Mouse (Mus musculus) CH12.LX (cell line): Measurements from ENCODE around the gene Fkbp6. TPM values are rescaled to one million over a fixed set of nuclear protein-coding genes. Genes with fewer than 3 reads are reported as not detected.

Source experiments
- DNase-seq: peaks from one replicate; pipeline ENCODE4 v3.0.0-alpha.2; 2013; ENCODE audit errors: extremely low read depth
- H3K27ac ChIP-seq: 2 replicates; pipeline ENCODE4 v1.5.1; 2012; ENCODE audit warnings: low read depth, mild to moderate bottlenecking, control low read depth, moderate library complexity; ENCODE audit not compliant: insufficient read depth
- H3K27me3 ChIP-seq: replicated peaks from 2 replicates; pipeline ENCODE3; 2012; ENCODE audit warnings: inconsistent platforms
- H3K36me3 ChIP-seq, 2 experiments: replicated peaks in 1 of 2; 2 replicates each; pipeline versions ENCODE3 to v1.6.1; 2012; ENCODE audit warnings: inconsistent platforms in 1 of 2, low read length in 1 of 2, mild to moderate bottlenecking in 1 of 2, mixed read lengths in 1 of 2, moderate library complexity in 1 of 2; ENCODE audit not compliant: control insufficient read depth in 1 of 2, insufficient read depth in 1 of 2
- H3K4me1 ChIP-seq, 2 experiments: 2 replicates each; pipeline ENCODE4 v1.6.1; 2012; ENCODE audit warnings: inconsistent platforms in 1 of 2, moderate library complexity in 1 of 2; ENCODE audit not compliant: insufficient read depth in 2 of 2, control insufficient read depth in 1 of 2
- H3K4me2 ChIP-seq: 2 replicates; pipeline ENCODE4 v1.6.1; 2012; ENCODE audit warnings: low read depth, mild to moderate bottlenecking, control low read depth; ENCODE audit not compliant: poor library complexity, insufficient read depth, severe bottlenecking
- H3K4me3 ChIP-seq, 3 experiments: fragments of 150-350 bp in 1 of 3; sonication (generic) in 1 of 3; replicated peaks in 1 of 3; 2 replicates each; pipeline versions ENCODE3 to v1.5.1; 2011 to 2012; ENCODE audit warnings: low read depth in 2 of 3, low read length in 2 of 3, mild to moderate bottlenecking in 2 of 3, moderate library complexity in 2 of 3, control low read depth in 1 of 3, improper control_type of control experiment in 1 of 3, inconsistent platforms in 1 of 3, mixed read lengths in 1 of 3; ENCODE audit not compliant: poor library complexity in 1 of 3
- H3K79me2 ChIP-seq: replicated peaks from 2 replicates; pipeline ENCODE4 v1.6.1; 2012; ENCODE audit warnings: mild to moderate bottlenecking, moderate library complexity; ENCODE audit not compliant: control insufficient read depth, poor library complexity, insufficient read depth, severe bottlenecking; ENCODE audit errors: extremely low read depth
- H3K9ac ChIP-seq: 2 replicates; pipeline ENCODE4 v1.6.1; 2012; ENCODE audit warnings: low read depth, mild to moderate bottlenecking, control low read depth, moderate library complexity; ENCODE audit not compliant: insufficient read depth
- H3K9me3 ChIP-seq: replicated peaks from 2 replicates; pipeline ENCODE3; 2012; ENCODE audit warnings: low read length, inconsistent platforms, mixed read lengths
- CHD1 ChIP-seq: IDR thresholded peaks from 2 replicates; pipeline ENCODE4 v1.6.1; 2012; ENCODE audit warnings: low read depth, low read length, improper control_type of control experiment, inconsistent platforms
- CHD2 ChIP-seq: IDR thresholded peaks from 2 replicates; pipeline ENCODE4 v1.6.1; 2011; ENCODE audit warnings: low read length, improper control_type of control experiment
- CTCF ChIP-seq, 2 experiments: IDR thresholded peaks in 1 of 2; conservative IDR thresholded peaks in 1 of 2; 2 replicates each; pipeline ENCODE4 v1.5.1; 2011 to 2012; ENCODE audit warnings: low read depth in 2 of 2, low read length in 2 of 2, improper control_type of control experiment in 1 of 2, inconsistent platforms in 1 of 2, mild to moderate bottlenecking in 1 of 2, moderate library complexity in 1 of 2
- E2F4 ChIP-seq: IDR thresholded peaks from 2 replicates; pipeline ENCODE4 v1.6.1; 2011; ENCODE audit warnings: low read depth, low read length, improper control_type of control experiment; ENCODE audit not compliant: insufficient replicate concordance
- EP300 ChIP-seq: IDR thresholded peaks from 2 replicates; pipeline ENCODE4 v1.6.1; 2011; ENCODE audit warnings: low read length, improper control_type of control experiment
- ETS1 ChIP-seq: conservative IDR thresholded peaks from 2 replicates; pipeline ENCODE4 v1.6.1; 2012; ENCODE audit warnings: low read depth, mild to moderate bottlenecking, inconsistent platforms, low read length, improper control_type of control experiment, moderate library complexity
- GABPA ChIP-seq: IDR thresholded peaks from 2 replicates; pipeline ENCODE4 v1.6.1; 2012; ENCODE audit warnings: low read depth, low read length, improper control_type of control experiment, inconsistent platforms; ENCODE audit not compliant: insufficient replicate concordance
- IRF4 ChIP-seq: IDR thresholded peaks from 2 replicates; pipeline ENCODE4 v1.6.1; 2014; ENCODE audit warnings: low read depth, mild to moderate bottlenecking, inconsistent platforms, low read length, improper control_type of control experiment
- JUN ChIP-seq: IDR thresholded peaks from 2 replicates; pipeline ENCODE4 v1.6.1; 2011; ENCODE audit warnings: low read depth, mild to moderate bottlenecking, low read length, improper control_type of control experiment, moderate library complexity; ENCODE audit not compliant: insufficient read depth
- JUND ChIP-seq: conservative IDR thresholded peaks from 2 replicates; pipeline ENCODE4 v1.6.1; 2011; ENCODE audit warnings: low read depth, low read length, improper control_type of control experiment
- KAT2A ChIP-seq: IDR thresholded peaks from 2 replicates; pipeline ENCODE4 v1.6.1; 2012; ENCODE audit warnings: low read length, improper control_type of control experiment, inconsistent platforms; ENCODE audit not compliant: insufficient replicate concordance
- MAFK ChIP-seq: IDR thresholded peaks from 2 replicates; pipeline ENCODE4 v1.6.1; 2011; ENCODE audit warnings: low read length, improper control_type of control experiment; ENCODE audit not compliant: insufficient replicate concordance
- MAX ChIP-seq: IDR thresholded peaks from 2 replicates; pipeline ENCODE4 v1.6.1; 2011; ENCODE audit warnings: low read length, improper control_type of control experiment
- MAZ ChIP-seq: IDR thresholded peaks from 2 replicates; pipeline ENCODE4 v1.6.1; 2012; ENCODE audit warnings: low read depth, mild to moderate bottlenecking, inconsistent platforms, low read length, improper control_type of control experiment, moderate library complexity
- MXI1 ChIP-seq: IDR thresholded peaks from 2 replicates; pipeline ENCODE4 v1.6.1; 2011; ENCODE audit warnings: mild to moderate bottlenecking, low read depth, low read length, improper control_type of control experiment
- MYC ChIP-seq: IDR thresholded peaks from 2 replicates; pipeline ENCODE4 v1.6.1; 2011; ENCODE audit warnings: low read depth, mild to moderate bottlenecking, improper control_type of control experiment, low read length
- NELFE ChIP-seq: IDR thresholded peaks from 2 replicates; pipeline ENCODE4 v1.6.1; 2011; ENCODE audit warnings: low read depth, low read length, improper control_type of control experiment
- NRF1 ChIP-seq: IDR thresholded peaks from 2 replicates; pipeline ENCODE4 v1.6.1; 2014; ENCODE audit warnings: low read depth, mild to moderate bottlenecking, inconsistent platforms, low read length, improper control_type of control experiment, moderate library complexity
- POLR2A ChIP-seq: IDR thresholded peaks from 2 replicates; pipeline ENCODE4 v1.6.1; 2011; ENCODE audit warnings: low read depth, mild to moderate bottlenecking, improper control_type of control experiment, low read length
- POLR2AphosphoS2 ChIP-seq: IDR thresholded peaks from 2 replicates; pipeline ENCODE4 v1.6.1; 2011; ENCODE audit warnings: low read depth, low read length, improper control_type of control experiment
- RAD21 ChIP-seq: IDR thresholded peaks from 2 replicates; pipeline ENCODE4 v1.6.1; 2011; ENCODE audit warnings: low read depth, mild to moderate bottlenecking, low read length, improper control_type of control experiment, moderate library complexity
- SIN3A ChIP-seq: IDR thresholded peaks from 2 replicates; pipeline ENCODE4 v1.6.1; 2012; ENCODE audit warnings: low read length, improper control_type of control experiment, inconsistent platforms
- TBP ChIP-seq: conservative IDR thresholded peaks from 2 replicates; pipeline ENCODE4 v1.6.1; 2011; ENCODE audit warnings: low read depth, low read length, improper control_type of control experiment
- TCF12 ChIP-seq: IDR thresholded peaks from 2 replicates; pipeline ENCODE4 v1.6.1; 2014; ENCODE audit warnings: low read depth, mild to moderate bottlenecking, inconsistent platforms, low read length, improper control_type of control experiment
- UBTF ChIP-seq: IDR thresholded peaks from 2 replicates; pipeline ENCODE4 v1.6.1; 2012; ENCODE audit warnings: low read depth, mild to moderate bottlenecking, inconsistent platforms, low read length, improper control_type of control experiment, moderate library complexity
- USF2 ChIP-seq: conservative IDR thresholded peaks from 2 replicates; pipeline ENCODE4 v1.6.1; 2011; ENCODE audit warnings: low read depth, low read length, improper control_type of control experiment
- ZC3H11A ChIP-seq: IDR thresholded peaks from 2 replicates; pipeline ENCODE4 v1.6.1; 2012; ENCODE audit warnings: low read depth, mild to moderate bottlenecking, inconsistent platforms, low read length, improper control_type of control experiment
- ZKSCAN1 ChIP-seq: IDR thresholded peaks from 2 replicates; pipeline ENCODE4 v1.6.1; 2012; ENCODE audit warnings: low read depth, inconsistent platforms, low read length, improper control_type of control experiment, borderline replicate concordance
- ZMIZ1 ChIP-seq: IDR thresholded peaks from 2 replicates; pipeline ENCODE4 v1.6.1; 2012; ENCODE audit warnings: low read depth, mild to moderate bottlenecking, inconsistent platforms, low read length, improper control_type of control experiment
- ZNF384 ChIP-seq: IDR thresholded peaks from 2 replicates; pipeline ENCODE4 v1.6.1; 2012; ENCODE audit warnings: low read depth, low read length, improper control_type of control experiment, inconsistent platforms
- dilution Hi-C: fragments of 300-500 bp; cut with MboI; formaldehyde crosslinking; loops from 2 replicates; pipeline ENCODE4 v1.14.3; 2020; ENCODE audit warnings: low sequenced_read_pairs; ENCODE audit not compliant: extremely low pct_unique_long_range_greater_than_20kb, extremely low pct_ligation_motif_present
- in situ Hi-C: fragments of 300-500 bp; cut with MboI; formaldehyde crosslinking; loops from 3 replicates; pipeline ENCODE4 v1.14.3; 2019; ENCODE audit warnings: low sequenced_read_pairs, low pct_ligation_motif_present, low pct_unique_long_range_greater_than_20kb, mixed read lengths
- polyA plus RNA-seq: library from polyadenylated mRNA; unstranded; fragments of >175 nt; gene quantifications from 2 replicates; pipeline ENCODE4 v1.2.1, GENCODE M21; 2012; ENCODE audit warnings: low read depth; ENCODE audit not compliant: insufficient read length
- total RNA-seq, 2 experiments: library from RNA; depleted of rRNA; stranded (reverse); fragments of 300-350 nt in 1 of 2; fragments of >200 nt in 1 of 2; gene quantifications; 2 replicates each; pipeline ENCODE4 v1.2.3; 2012 to 2014

Gene Fkbp6
- total and polyA plus RNA-seq, 3 experiments: not detected

DNA sequence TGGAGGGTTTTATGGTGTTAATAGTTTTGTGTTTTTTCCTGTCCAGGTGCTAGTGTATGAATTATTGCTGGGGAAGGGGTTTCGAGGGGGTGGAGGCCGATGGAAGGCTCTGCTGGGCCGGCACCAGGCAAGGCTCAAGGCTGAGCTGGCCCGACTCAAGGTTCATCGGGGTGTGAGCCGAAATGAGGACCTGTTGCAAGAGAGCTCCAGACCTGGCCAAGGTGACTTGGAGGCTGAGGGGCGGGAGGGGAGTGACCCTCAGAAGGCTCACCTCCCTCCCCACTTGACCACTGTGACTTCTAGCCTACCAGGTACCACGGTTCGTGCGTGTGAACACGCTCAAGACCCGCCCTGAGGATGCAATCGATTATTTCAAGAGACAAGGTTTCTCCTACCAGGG is 21.4 kb upstream of the Fkbp6 start:
- Histone ChIP-seq H3K79me2 (peaks cover 17% of the 10 kb centered on the region), H3K9ac (no peak overlapping the region), H3K36me3 (peaks cover 42 to 49% of the 10 kb centered on the region in 2 experiments), H3K4me3 (no peak overlapping the region), H3K27ac (no peak overlapping the region), H3K4me1 (peaks cover 3 to 17% of the 10 kb centered on the region in 2 experiments; a peak in 3 of 4 replicates), H3K9me3 (peaks cover 5% of the 10 kb centered on the region), H3K4me2 (no peak overlapping the region), H3K27me3 (peaks cover 2% of the 10 kb centered on the region)
- DNase-seq: no peak
- no peak for TF ChIP-seq GABPA
- no peak for TF ChIP-seq TCF12
- TF ChIP-seq JUN: no peak
- no peak for TF ChIP-seq KAT2A
- no peak for TF ChIP-seq MAFK
- TF ChIP-seq EP300: no peak
- no peak for TF ChIP-seq CTCF (conservative IDR thresholded peaks at IDR 0.05 in 1 of 2, IDR thresholded peaks at IDR 0.05 in 1 of 2; ENCODE audit: low read depth in 2 of 2, low read length in 2 of 2)
- TF ChIP-seq ZMIZ1: no peak
- no peak for TF ChIP-seq ZNF384
- TF ChIP-seq MAX: no peak
- TF ChIP-seq TBP: no peak
- in situ Hi-C loops: no loop called here
- dilution Hi-C loops: no loop called here

DNA sequence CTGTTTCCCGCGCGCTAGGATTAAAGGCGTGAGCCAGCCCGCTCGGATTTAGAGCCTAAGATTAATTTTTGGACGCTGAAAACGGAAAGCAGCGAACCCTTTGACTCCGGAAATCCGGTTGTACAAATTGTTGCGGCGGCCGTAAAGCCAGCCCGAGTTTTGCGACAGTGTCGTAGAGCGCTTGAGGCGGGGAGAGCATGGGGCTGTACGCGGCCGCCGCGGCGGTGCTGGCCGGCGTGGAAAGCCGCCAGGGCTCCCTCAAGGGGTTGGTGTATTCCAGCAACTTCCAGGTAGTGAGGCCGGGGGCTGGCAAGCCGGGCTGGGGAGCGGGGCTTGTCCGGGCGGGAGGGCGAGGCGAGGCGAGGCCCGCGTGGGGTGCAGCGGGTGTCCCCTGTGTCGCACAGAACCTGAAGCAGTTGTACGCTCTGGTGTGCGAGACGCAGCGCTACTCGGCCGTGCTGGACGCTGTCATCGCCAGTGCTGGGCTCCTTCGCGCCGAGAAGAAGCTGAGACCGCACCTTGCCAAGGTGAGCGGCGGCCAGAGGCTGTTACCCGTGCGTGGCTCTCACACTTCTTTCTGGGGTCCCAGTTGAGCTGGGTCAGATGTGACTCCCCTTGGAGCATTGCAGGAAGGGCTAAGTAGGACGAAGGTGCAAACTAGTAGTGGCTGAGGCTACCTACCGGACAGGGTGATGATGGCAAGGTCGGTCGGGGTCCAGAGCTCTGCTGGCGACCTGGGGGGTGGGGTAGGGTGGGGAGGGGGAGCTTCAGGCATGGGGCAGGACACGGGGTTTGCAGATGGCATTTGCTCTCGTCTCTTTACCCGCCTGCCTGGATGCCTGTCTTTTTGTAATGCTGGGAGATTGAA is 20.2 kb upstream of the Fkbp6 start, which contains the start of gene Nsun5:
Nsun5 (plus strand) TSS at position 167 of the 868 bp plus-strand sequence.
- peaks cover 14% of the 10 kb centered on the region for H3K27me3 ChIP-seq
- no peak within 1 kb of the TSS; the same call in 1 of the 2 replicates for H3K27ac ChIP-seq
- H3K4me2 ChIP-seq: peak within 1 kb of the TSS; percentile 82
- peak; percentile 96 for DNase-seq
- peaks cover 5% of the 10 kb centered on the region for H3K9me3 ChIP-seq
- H3K79me2 ChIP-seq: peaks cover 17% of the 10 kb centered on the region
- peaks cover 30 to 37% of the 10 kb centered on the region in 2 experiments for H3K36me3 ChIP-seq
- dilution Hi-C loops (no loop called here), in situ Hi-C loops (no loop called here)
- H3K4me3 ChIP-seq: peak within 1 kb of the TSS; percentile 78 to 100 (median 94)
- H3K9ac ChIP-seq: peak within 1 kb of the TSS; percentile 81
- peaks cover 3 to 17% of the 10 kb centered on the region in 2 experiments; a peak in 3 of 4 replicates for H3K4me1 ChIP-seq
- TF ChIP-seq MAX (peak; percentile 55), ZKSCAN1 (no peak), RAD21 (no peak), USF2 (no peak), MYC (peak; percentile 68; the same call in 1 of the 2 replicates), CHD2 (no peak), POLR2AphosphoS2 (peak; percentile 70; the same call in 1 of the 2 replicates), SIN3A (peak; percentile 92), IRF4 (peak; percentile 51), JUND (no peak), ETS1 (no peak), NELFE (peak; percentile 84), EP300 (no peak), E2F4 (no peak), TCF12 (peak; percentile 89), JUN (no peak), KAT2A (peak; percentile 97), MXI1 (peak; percentile 93), NRF1 (peak; percentile 28; the same call in 1 of the 2 replicates), CHD1 (no peak), ZMIZ1 (peak; percentile 87; the same call in 1 of the 2 replicates), POLR2A (peak; percentile 94), MAZ (peak; percentile 62; the same call in 1 of the 2 replicates), UBTF (no peak), ZC3H11A (no peak)
